Mouse (Mus musculus) embryonic fibroblast, embryonic 13.5 days (primary cell): Measurements from ENCODE around the gene Serpinb6c. TPM values are rescaled to one million over a fixed set of nuclear protein-coding genes. Genes with fewer than 3 reads are reported as not detected.
"Not testable (repeated sequence)": the region's sequence is repeated elsewhere in the genome, so short reads cannot be mapped to it uniquely, and the experiment has no call there.

ENCODE experiments used
- H3K27ac ChIP-seq: 2 replicates; pipeline ENCODE4 v1.5.1; 2012; ENCODE audit warnings: low read length, control low read depth, inconsistent platforms; ENCODE audit not compliant: insufficient read depth
- H3K4me1 ChIP-seq: 2 replicates; pipeline ENCODE4 v1.6.1; 2011; ENCODE audit warnings: low read length; ENCODE audit not compliant: control insufficient read depth, insufficient read depth
- H3K4me3 ChIP-seq: 2 replicates; pipeline ENCODE4 v1.5.1; 2011; ENCODE audit warnings: mild to moderate bottlenecking, control low read depth, low read length; ENCODE audit not compliant: insufficient read depth
- CTCF ChIP-seq: IDR thresholded peaks from 2 replicates; pipeline ENCODE4 v1.5.1; 2011; ENCODE audit warnings: mild to moderate bottlenecking, control low read depth, low read length, moderate library complexity, borderline replicate concordance; ENCODE audit not compliant: insufficient read depth
- POLR2A ChIP-seq: IDR thresholded peaks from 2 replicates; pipeline ENCODE4 v1.6.1; 2011; ENCODE audit warnings: low read depth, mild to moderate bottlenecking, control low read depth, low read length, moderate library complexity
- polyA plus RNA-seq: library from polyadenylated mRNA; stranded (reverse); fragments of >200 nt; gene quantifications from 2 replicates; pipeline ENCODE4 v1.2.4, GENCODE M21; 2011; ENCODE audit warnings: low read depth; ENCODE audit not compliant: missing spikeins, insufficient read length

Serpinb6c gene
- polyA plus RNA-seq: 0.53 TPM in 1 of 2 replicates, not detected in the other

DNA sequence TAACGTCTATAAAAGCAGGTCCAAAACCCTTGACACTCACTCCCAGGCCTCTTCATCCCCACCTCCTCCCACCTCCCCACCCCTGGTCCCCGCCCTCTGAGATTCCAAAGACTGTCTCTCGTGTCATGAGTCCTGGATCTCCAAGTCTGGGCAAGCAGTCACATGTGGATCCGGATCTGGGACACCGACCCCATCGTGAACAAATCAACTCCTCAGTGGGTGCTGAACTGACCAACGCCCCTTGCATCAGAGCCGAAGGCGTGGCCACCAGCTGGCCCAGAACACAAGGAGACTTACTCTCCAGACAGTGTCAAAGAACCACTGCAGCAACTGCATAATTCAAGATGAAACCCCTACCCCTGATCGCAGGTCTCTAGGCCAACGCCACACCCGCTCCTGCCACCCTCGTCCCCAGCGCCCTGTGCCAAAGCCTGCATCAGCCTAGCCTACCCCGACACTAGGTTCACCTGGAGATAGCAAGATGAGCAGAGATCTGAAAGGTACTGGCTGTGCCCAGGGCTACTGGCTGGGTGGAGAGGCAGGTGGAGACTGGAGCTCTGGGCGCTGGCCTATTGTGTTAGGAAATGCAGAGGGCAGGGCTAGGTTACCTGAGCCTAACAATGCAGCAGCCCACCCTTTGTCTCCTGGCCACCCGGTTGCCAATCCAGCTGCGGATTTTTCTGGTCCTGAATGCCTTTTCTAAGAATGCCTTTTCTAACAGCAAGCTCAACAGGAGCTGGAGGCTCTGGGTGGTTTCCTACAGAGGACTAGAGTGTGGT is at the start of gene Serpinb6c:
Serpinb6c (minus strand) TSS at position 533 of the 779 bp plus-strand sequence.
- TF ChIP-seq CTCF: no peak
- TF ChIP-seq POLR2A: no peak
- Histone ChIP-seq H3K4me1 (no peaks in the 10 kb centered on the region), H3K27ac (no peak within 1 kb of the TSS), H3K4me3 (no peak within 1 kb of the TSS)

DNA sequence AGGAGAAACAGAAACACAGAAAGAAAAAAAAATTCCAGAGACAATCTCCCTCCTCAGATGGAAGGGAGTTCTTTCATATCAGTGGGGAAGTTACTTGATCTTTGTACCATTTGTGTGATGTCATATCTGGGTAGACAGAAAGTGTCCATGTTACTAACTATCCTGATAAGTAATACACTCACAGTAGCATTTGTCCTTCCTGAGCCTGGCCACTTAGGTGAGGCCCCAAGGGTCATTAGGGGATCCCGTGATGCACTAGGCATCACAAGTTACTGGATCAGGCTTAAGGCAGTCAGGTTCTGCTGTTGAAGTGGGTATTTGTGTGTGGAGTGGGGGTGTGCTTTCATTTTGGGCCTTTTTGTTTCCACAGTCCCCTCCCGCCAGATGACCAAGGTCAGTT is 47.4 kb upstream of the Serpinb6c start:
- Histone ChIP-seq H3K4me3 (no peak overlapping the region), H3K27ac (no peak overlapping the region), H3K4me1 (peaks cover 11% of the 10 kb centered on the region)
- TF ChIP-seq POLR2A (no peak), CTCF (no peak)

DNA sequence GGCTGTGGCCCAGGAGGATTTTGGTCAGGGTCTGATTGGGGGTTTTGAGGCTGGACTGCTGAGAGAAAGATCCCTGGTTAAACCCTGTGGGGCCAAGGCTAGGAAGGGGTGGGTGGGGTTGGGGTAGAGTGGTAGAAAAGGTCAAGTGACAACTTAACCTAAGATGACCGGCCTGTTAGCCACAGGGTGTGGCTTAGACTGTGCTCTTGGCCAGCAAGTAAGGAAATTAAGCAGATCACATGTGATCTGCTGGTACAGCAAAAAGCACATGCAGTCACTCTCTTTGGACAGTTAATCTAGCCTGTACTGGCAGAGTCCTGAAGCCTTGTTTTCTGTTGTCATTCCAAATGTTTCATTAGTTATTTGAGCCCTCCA is 46.6 kb upstream of the Serpinb6c start:
- H3K4me3 ChIP-seq: no peak overlapping the region
- H3K27ac ChIP-seq: peak overlapping the region; percentile 73
- H3K4me1 ChIP-seq: peaks cover 11% of the 10 kb centered on the region
- TF ChIP-seq CTCF: no peak

DNA sequence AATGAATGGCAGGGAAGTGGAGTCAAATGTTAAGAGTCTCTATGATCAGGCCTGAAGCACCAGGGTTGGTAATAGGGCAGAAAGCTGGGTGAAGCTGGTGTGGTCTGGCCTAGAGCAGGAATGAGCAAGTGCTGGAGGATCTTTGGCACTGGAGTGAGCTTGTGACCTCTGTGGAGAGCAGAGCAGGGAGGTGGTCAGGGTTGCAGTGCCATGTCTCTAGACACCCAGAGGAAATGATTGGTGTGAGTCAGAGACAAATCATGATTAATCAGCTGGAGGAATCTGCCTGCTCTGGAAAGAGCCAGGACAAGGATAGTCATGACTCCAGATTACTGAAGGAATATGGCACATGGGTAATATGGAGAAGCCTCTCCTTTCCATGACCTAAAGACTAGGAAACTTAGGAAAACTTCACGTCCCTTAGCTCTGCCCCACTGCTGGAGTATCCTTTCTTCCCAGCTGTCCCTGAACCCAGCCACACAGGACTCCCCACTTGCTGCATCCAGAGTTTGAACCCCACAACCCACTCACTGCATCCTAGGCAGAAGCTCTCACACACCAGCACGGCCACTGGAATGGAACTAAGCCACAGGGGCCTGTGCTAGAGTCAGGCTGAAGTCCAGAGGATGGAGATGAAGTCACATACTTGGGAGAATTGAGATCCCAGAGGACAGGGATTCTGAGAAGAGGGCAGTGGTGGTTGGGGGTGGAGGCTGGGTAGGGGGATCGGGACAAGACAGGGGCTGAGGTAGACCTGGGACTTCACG is 46.0 kb upstream of the Serpinb6c start:
- TF ChIP-seq POLR2A: no peak
- no peak for TF ChIP-seq CTCF
- H3K4me3 ChIP-seq: no peak overlapping the region
- H3K27ac ChIP-seq: peak overlapping the region; percentile 88
- H3K4me1 ChIP-seq: peaks cover 11% of the 10 kb centered on the region

DNA sequence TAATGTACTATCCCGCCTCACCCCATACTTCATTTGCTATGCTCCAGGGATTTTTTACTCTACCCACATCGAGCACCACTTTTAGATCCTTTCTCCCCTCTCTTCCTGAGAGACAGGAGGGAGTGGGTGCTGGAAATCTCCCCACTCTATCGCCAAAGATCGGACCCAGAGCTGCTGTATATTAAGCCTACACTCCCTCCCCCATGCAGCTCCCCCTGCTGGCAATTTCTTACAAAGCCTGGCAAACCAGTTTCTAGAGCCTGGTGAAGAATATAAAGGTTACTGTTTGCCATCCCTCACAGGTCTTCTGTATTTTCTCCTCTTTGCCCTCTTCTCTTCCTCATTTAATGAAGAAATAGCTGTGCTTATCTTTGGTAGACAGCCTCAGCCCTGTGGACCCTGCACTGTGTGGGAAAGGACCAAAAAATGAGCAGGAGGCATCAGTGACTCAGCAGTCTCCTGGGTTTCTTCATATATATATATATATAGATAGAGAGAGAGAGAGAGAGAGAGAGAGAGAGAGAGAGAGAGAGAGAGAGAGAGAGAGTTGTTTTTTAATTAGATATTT is 36.8 kb upstream of the Serpinb6c start:
- Histone ChIP-seq H3K4me3 (no peak overlapping the region), H3K4me1 (no peaks in the 10 kb centered on the region), H3K27ac (no peak overlapping the region)
- no peak for TF ChIP-seq POLR2A
- 0 out of 2 replicates have a peak, but pooled peaks have one; percentile 16 for TF ChIP-seq CTCF

DNA sequence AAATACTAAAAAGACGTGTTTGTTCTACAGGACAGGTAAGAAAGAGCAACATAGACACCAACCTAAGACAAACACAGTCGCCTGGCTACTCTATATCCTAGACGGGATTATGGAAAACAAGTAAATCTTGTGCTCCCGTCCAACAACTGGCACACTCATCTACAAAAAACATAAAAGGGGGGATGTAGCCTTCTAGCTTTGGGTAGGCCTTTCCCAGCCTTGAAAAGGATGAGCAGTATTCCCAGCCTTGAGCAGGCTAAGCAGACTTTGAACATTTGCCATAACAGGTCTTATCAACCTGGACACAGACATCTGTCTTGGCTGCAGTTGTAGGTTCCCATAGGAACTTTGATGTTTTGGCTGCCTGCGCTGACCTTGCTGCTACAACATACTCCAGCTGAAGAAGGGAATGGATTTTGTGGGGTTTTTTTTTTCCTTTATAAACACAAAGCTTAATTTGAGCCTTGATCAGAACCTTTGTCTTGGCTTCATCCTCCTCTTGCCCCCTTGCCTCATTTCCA is 35.8 kb upstream of the Serpinb6c start:
- Histone ChIP-seq H3K4me1 (no peaks in the 10 kb centered on the region), H3K27ac (no peak overlapping the region), H3K4me3 (no peak overlapping the region)
- TF ChIP-seq CTCF: no peak
- no peak for TF ChIP-seq POLR2A

DNA sequence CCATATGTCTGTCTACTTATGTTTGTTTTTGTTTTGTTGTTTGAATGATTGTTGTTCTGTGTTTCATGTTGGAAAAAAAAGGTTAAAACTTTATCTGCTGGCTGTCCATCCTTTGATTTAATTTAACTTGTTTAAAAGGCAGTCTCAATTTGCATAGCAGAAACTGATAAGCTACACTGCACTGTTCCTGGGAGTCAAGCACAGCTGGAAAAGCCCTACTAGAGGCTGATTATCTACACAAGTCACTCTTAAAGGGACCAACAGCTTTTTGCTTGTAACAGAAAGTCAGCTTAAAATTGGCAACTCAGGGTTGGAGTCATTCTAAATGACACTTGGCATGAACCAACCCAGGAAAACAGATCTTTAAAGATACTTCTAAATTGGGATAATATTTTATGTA is 32.1 kb upstream of the Serpinb6c start:
- not testable (repeated sequence) for H3K27ac ChIP-seq, H3K4me3 ChIP-seq, H3K4me1 ChIP-seq

DNA sequence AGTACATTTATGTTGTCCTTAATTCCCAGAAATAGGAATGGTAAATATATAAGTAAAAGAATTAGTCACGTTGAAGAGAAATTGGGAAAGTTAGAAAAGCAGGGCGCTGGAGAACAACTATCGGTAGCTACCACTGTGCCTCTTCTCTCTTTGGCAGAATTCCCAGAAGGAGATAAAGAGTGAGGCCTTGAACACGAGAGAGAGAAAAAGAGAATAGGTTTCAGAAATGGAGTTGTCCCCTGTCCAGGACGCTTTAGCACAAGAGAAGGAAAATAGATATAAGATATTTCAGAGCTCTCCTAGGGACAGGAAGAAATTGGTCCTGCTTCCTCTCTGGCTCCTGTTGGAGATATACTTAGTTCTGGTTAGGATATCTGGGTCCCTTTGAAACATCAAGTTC is 31.6 kb upstream of the Serpinb6c start:
- TF ChIP-seq CTCF (no peak), POLR2A (no peak)
- no peak overlapping the region for H3K27ac ChIP-seq
- H3K4me1 ChIP-seq: peaks cover 9% of the 10 kb centered on the region
- no peak overlapping the region for H3K4me3 ChIP-seq

DNA sequence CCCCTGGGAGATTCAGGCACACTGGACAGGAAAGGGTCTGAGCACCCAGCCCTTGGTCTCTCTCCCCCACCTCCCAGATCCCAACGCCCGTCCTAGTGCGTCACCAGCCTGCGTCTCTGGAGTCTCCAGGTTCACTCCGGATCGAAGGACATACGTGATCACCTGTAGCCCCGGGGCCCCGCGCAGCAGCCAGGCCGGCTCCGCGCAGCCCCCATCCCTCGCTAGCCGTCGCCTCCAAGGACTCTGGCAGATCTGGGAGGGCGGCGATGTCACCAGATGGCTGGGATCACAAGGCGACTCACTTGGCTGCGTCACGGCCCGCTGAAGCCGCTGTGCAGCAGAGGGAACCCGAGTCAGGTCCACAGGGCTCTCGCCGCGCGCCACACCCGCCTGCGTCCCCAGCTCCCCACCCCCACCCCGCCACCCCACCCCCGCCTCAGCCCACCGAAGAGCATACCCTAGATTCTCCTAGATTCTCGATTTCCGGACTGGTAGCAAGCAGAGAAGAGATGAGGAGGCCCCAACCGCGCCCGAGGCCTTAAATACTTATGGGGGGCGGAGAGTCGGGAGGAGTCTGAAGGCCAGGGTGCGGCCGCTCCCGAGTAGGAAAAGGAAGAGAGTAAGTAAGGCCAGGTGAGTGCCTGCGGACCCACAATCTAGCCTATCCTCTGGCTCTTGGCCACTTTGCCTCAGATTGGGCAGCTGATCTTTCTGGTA is 30.1 kb upstream of the Serpinb6c start:
- TF ChIP-seq CTCF: no peak
- TF ChIP-seq POLR2A: peak; percentile 67
- Histone ChIP-seq H3K4me1 (peaks cover 14% of the 10 kb centered on the region), H3K27ac (no peak overlapping the region; the same call in 1 of the 2 replicates), H3K4me3 (peak overlapping the region; percentile 75)
